In genomic region chr17:6108175-6108574, GRCm38 (mm10) we compare ENCODE assay signal across 9 mouse cellular contexts. TPM values are rescaled to one million over a fixed set of nuclear protein-coding genes. Genes with fewer than 3 reads are reported as not detected.
DNase-seq lines count a peak whose midpoint lies in the region; ATAC-seq and TF ChIP-seq lines count a peak whose summit lies in the region.
"Had no signal": no experiment of that assay in that cellular context is flagged by ENCODE, and none has a peak within 500 bp of the region (broad histone marks: within the 10 kb centered on the region; RNA-seq: fewer than 3 reads in every experiment).

No protein-coding gene starts in this region.

- H3K27ac ChIP-seq in left cerebral cortex, adult 2 months = peak overlapping the region; percentile 87; the same call in 1 of the 2 replicates
- peak overlapping the region; percentile 99; the same call in 1 of the 2 replicates for H3K27ac ChIP-seq in forebrain, embryonic 15.5 days (replicated peaks)
- H3K27ac ChIP-seq in intestine, embryonic 16.5 days (ENCODE audit: low read length) = no peak overlapping the region
- H3K27ac ChIP-seq in neural tube, embryonic 13.5 days (replicated peaks) = peak overlapping the region; percentile 99; the same call in 1 of the 2 replicates

- no peaks in the 10 kb centered on the region for H3K9me3 ChIP-seq in forebrain, embryonic 15.5 days
- no peaks in the 10 kb centered on the region for H3K9me3 ChIP-seq in intestine, embryonic 16.5 days (ENCODE audit: control insufficient read depth, low read length)
- H3K9me3 ChIP-seq in neural tube, embryonic 13.5 days = no peaks in the 10 kb centered on the region

- H3K4me2 ChIP-seq in forebrain, embryonic 15.5 days (replicated peaks) = peak overlapping the region; percentile 64
- H3K4me2 ChIP-seq in intestine, embryonic 16.5 days (ENCODE audit: low read depth, low read length) = peak overlapping the region; percentile 74
- H3K4me2 ChIP-seq in neural tube, embryonic 13.5 days = peak overlapping the region; percentile 87

- DNase-seq in left cerebral cortex, adult 2 months (ENCODE audit: extremely low spot score in 1 of 2, low spot score in 2 of 2) = no peak
- DNase-seq in left cerebral cortex, adult 18-20 months (ENCODE audit: low spot score in 2 of 2) = no peak
- DNase-seq in gastrocnemius, postnatal 4 days (ENCODE audit: low spot score in 2 of 2) = no peak
- DNase-seq in layer of hippocampus, postnatal 14 days (ENCODE audit: low spot score in 2 of 2) = no peak
- DNase-seq in left cerebral cortex, adult 11 months (ENCODE audit: low spot score) = no peak

- peak overlapping the region; percentile 99 for H3K9ac ChIP-seq in forebrain, embryonic 15.5 days (replicated peaks)
- H3K9ac ChIP-seq in intestine, embryonic 16.5 days (ENCODE audit: low read depth, low read length) = peak overlapping the region; percentile 94
- peak overlapping the region; percentile 99 for H3K9ac ChIP-seq in neural tube, embryonic 13.5 days

- H3K27me3 ChIP-seq in forebrain, embryonic 15.5 days = no peaks in the 10 kb centered on the region
- no peaks in the 10 kb centered on the region for H3K27me3 ChIP-seq in intestine, embryonic 16.5 days (replicated peaks; ENCODE audit: control insufficient read depth, insufficient read depth, low read length)
- H3K27me3 ChIP-seq in neural tube, embryonic 13.5 days = 0 out of 2 replicates have a peak, but pooled peaks cover 3% of the 10 kb centered on the region
- H3K27me3 ChIP-seq: Patski had no signal

- H3K4me3 ChIP-seq in left cerebral cortex, adult 2 months = peak overlapping the region; percentile 88
- H3K4me3 ChIP-seq in forebrain, embryonic 15.5 days = peak overlapping the region; percentile 98
- H3K4me3 ChIP-seq in intestine, embryonic 16.5 days (ENCODE audit: low read length) = peak overlapping the region; percentile 93
- H3K4me3 ChIP-seq in neural tube, embryonic 13.5 days = peak overlapping the region; percentile 85

- 43% methylated on average over 7 of the region's 7 CpGs for WGBS in forebrain, embryonic 15.5 days
- WGBS in intestine, embryonic 16.5 days = 56% methylated on average over 7 of the region's 7 CpGs
- WGBS in neural tube, embryonic 13.5 days = 44% methylated on average over 7 of the region's 7 CpGs

- no peak for ATAC-seq in forebrain, embryonic 15.5 days (replicated peaks)
- ATAC-seq in intestine, embryonic 16.5 days = no peak
- no peak for ATAC-seq in neural tube, embryonic 13.5 days (ENCODE audit: low read depth)

- peaks cover 5% of the 10 kb centered on the region; the same call in 1 of the 2 replicates for H3K36me3 ChIP-seq in forebrain, embryonic 15.5 days
- H3K36me3 ChIP-seq in intestine, embryonic 16.5 days (ENCODE audit: control insufficient read depth, insufficient read depth, low read length) = no peaks in the 10 kb centered on the region; the same call in 1 of the 2 replicates
- peaks cover 14% of the 10 kb centered on the region for H3K36me3 ChIP-seq in neural tube, embryonic 13.5 days

- H3K4me1 ChIP-seq in forebrain, embryonic 15.5 days = peaks cover 36% of the 10 kb centered on the region
- peaks cover 17% of the 10 kb centered on the region for H3K4me1 ChIP-seq in intestine, embryonic 16.5 days (ENCODE audit: control insufficient read depth, insufficient read depth, low read length)
- peaks cover 45% of the 10 kb centered on the region for H3K4me1 ChIP-seq in neural tube, embryonic 13.5 days (replicated peaks)

- intact Hi-C loops in left cerebral cortex, adult 2 months (cut with DNase I) = loop anchor here (5.0 kb wide), 3 partner anchors 64 to 99 kb away; no protein-coding TSS in a partner anchor

- no peak for TF ChIP-seq CTCF in left cerebral cortex, adult 2 months (IDR thresholded peaks at IDR 0.05)

RNA-seq across cellular contexts. Expression of gene Tulp4, which starts 1.9 kb away (rescaled TPM):
- total RNA-seq in left cerebral cortex, adult 2 months (2021) = 100 to 1,000 TPM; 342 to 345 TPM
- 100 to 1,000 TPM; 355 to 366 TPM for total RNA-seq in left cerebral cortex, adult 18-20 months (2021)
- 140 and 152 TPM in 2 replicates for polyA plus RNA-seq in forebrain, embryonic 15.5 days (2015; fragmentation: Nextera tagmentation; extraction: Ambion mirVana)
- polyA plus RNA-seq in intestine, embryonic 16.5 days (2015; fragmentation: Nextera tagmentation; extraction: Ambion mirVana) = 60.1 and 79.1 TPM in 2 replicates
- 145 and 156 TPM in 2 replicates for polyA plus RNA-seq in neural tube, embryonic 13.5 days (2015; fragmentation: Nextera tagmentation; extraction: Ambion mirVana)
- 100 to 1,000 TPM; 150 to 174 TPM for total RNA-seq in gastrocnemius, postnatal 4 days (2021)
- total RNA-seq in layer of hippocampus, postnatal 14 days (2021) = 100 to 1,000 TPM; 249 to 275 TPM

RNA-seq across cellular contexts. Expression of gene Gtf2h5, which starts 28.6 kb away (rescaled TPM):
- 100 to 1,000 TPM; 103 to 106 TPM for total RNA-seq in left cerebral cortex, adult 2 months (2021)
- total RNA-seq in left cerebral cortex, adult 18-20 months (2021) = 100 to 1,000 TPM; 104 to 113 TPM
- 209 and 214 TPM in 2 replicates for polyA plus RNA-seq in forebrain, embryonic 15.5 days (2015; fragmentation: Nextera tagmentation; extraction: Ambion mirVana)
- 138 and 151 TPM in 2 replicates for polyA plus RNA-seq in intestine, embryonic 16.5 days (2015; fragmentation: Nextera tagmentation; extraction: Ambion mirVana)
- 207 and 225 TPM in 2 replicates for polyA plus RNA-seq in neural tube, embryonic 13.5 days (2015; fragmentation: Nextera tagmentation; extraction: Ambion mirVana)
- total RNA-seq in gastrocnemius, postnatal 4 days (2021) = 10 to 100 TPM; 86.7 to 88.4 TPM
- total RNA-seq in layer of hippocampus, postnatal 14 days (2021) = 100 to 1,000 TPM; 153 to 155 TPM

RNA-seq across cellular contexts. Expression of gene Serac1, which starts 28.6 kb away (rescaled TPM):
- 10 to 100 TPM; 17.5 to 17.7 TPM for total RNA-seq in left cerebral cortex, adult 2 months (2021)
- total RNA-seq in left cerebral cortex, adult 18-20 months (2021) = 10 to 100 TPM; 16.1 to 17.3 TPM
- polyA plus RNA-seq in forebrain, embryonic 15.5 days (2015; fragmentation: Nextera tagmentation; extraction: Ambion mirVana) = 12.1 and 15.5 TPM in 2 replicates
- polyA plus RNA-seq in intestine, embryonic 16.5 days (2015; fragmentation: Nextera tagmentation; extraction: Ambion mirVana) = 3.9 and 4.6 TPM in 2 replicates
- 9.8 and 13.3 TPM in 2 replicates for polyA plus RNA-seq in neural tube, embryonic 13.5 days (2015; fragmentation: Nextera tagmentation; extraction: Ambion mirVana)
- 10 to 100 TPM in 1 of 2 experiments, 1 to 10 TPM in 1; 9.4 to 10.8 TPM for total RNA-seq in gastrocnemius, postnatal 4 days (2021)
- total RNA-seq in layer of hippocampus, postnatal 14 days (2021) = 10 to 100 TPM; 15.6 to 17.8 TPM
